Mouse (Mus musculus) E14TG2a.4 (cell line): ENCODE measurements around the gene Ak7.

Experiments
- H3K27me3 ChIP-seq: 2 replicates; pipeline ENCODE4 v1.6.1; 2014; ENCODE audit warnings: low read length, control low read depth; ENCODE audit not compliant: insufficient read depth
- H3K36me3 ChIP-seq: 2 replicates; pipeline ENCODE4 v1.6.1; 2014; ENCODE audit warnings: low read length, control low read depth; ENCODE audit not compliant: insufficient read depth
- H3K4me1 ChIP-seq: replicated peaks from 2 replicates; pipeline ENCODE4 v1.6.1; 2014; ENCODE audit warnings: low read depth, low read length, control low read depth
- H3K4me3 ChIP-seq: replicated peaks from 2 replicates; pipeline ENCODE4 v1.5.1; 2014; ENCODE audit warnings: mild to moderate bottlenecking, low read length
- H3K9me3 ChIP-seq: 2 replicates; pipeline ENCODE4 v1.6.1; 2014; ENCODE audit warnings: low read length, control low read depth
- CTCF ChIP-seq: conservative IDR thresholded peaks from 2 replicates; pipeline ENCODE4 v1.5.1; 2014; ENCODE audit warnings: low read length
- NANOG ChIP-seq: IDR thresholded peaks from 2 replicates; pipeline ENCODE4 v1.6.1; 2014; ENCODE audit warnings: borderline replicate concordance, low read length, mixed read lengths
- POU5F1 ChIP-seq: IDR thresholded peaks from 2 replicates; pipeline ENCODE4 v1.6.1; 2014; ENCODE audit warnings: low read length, borderline replicate concordance

Ak7 gene

DNA sequence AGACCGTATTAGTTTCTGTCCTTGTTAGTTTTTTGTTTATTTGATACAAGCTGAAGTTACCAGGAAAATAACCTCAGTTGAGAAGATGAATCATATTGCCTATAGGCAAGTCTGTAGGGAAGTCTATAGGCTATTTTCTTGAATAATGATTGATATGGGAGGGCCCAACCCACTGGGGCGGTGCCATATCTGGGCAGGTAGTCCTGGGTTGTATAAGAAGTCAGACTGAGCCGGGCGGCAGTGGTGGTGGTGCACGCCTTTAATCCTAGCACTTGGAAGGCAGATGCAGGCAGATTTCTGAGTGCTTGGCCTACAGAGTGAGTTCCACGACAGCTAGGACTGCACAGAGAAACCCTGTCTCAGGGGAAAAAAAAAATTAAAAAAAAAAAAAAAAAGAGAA lies 84.1 kb downstream of the Ak7 start:
- Histone ChIP-seq H3K4me3 (peak overlapping the region; percentile 39), H3K36me3 (peaks cover 44% of the 10 kb centered on the region), H3K4me1 (peaks cover 88% of the 10 kb centered on the region), H3K9me3 (no peaks in the 10 kb centered on the region), H3K27me3 (no peaks in the 10 kb centered on the region)
- TF ChIP-seq CTCF (no peak), NANOG (no peak), POU5F1 (no peak)

DNA sequence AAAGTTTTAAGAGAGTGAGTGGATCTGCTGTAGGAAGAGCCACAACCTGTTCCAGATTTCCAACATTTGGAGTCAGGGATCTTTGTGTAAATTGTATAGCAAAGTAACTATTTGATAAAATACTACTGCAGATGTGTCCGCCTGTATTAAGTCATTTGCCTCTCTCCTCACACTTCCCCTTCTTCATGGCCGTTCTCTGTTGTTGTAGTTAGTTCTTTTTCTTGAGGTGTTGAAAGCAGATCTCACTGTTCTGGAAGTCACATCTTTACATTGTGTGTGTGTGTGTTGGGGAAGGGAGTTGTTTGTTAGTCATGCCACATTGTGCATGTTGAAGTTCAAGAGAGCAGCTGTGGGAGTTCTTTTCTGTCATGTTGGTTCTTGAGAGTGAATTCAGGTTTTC lies 89.1 kb downstream of the Ak7 start:
- H3K4me1 ChIP-seq: peaks cover 90% of the 10 kb centered on the region
- H3K9me3 ChIP-seq: no peaks in the 10 kb centered on the region
- no peaks in the 10 kb centered on the region for H3K27me3 ChIP-seq
- TF ChIP-seq NANOG (no peak), CTCF (no peak), POU5F1 (no peak)
- no peak overlapping the region for H3K4me3 ChIP-seq
- H3K36me3 ChIP-seq: peaks cover 57% of the 10 kb centered on the region

DNA sequence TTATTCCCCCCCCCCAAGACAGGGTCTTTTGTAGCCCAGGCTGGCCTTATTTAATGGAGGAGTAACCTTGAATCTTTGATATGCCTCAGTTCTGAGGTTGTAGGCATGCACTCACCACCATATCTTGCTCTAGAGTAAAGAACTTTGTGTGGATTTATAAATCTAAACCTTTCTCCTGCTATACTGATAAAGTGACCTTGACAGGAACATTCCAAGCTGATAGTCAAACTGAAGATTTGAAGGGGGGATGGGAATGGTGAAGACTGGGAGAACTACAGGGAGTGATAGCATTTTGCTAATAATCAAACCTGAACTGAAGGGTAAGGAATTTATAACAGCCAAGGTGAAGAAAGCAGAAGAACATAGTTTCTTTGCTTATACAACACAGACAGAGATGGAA lies 92.2 kb downstream of the Ak7 start:
- peaks cover 78% of the 10 kb centered on the region for H3K36me3 ChIP-seq
- TF ChIP-seq CTCF (no peak), POU5F1 (no peak), NANOG (no peak)
- H3K27me3 ChIP-seq: no peaks in the 10 kb centered on the region

DNA sequence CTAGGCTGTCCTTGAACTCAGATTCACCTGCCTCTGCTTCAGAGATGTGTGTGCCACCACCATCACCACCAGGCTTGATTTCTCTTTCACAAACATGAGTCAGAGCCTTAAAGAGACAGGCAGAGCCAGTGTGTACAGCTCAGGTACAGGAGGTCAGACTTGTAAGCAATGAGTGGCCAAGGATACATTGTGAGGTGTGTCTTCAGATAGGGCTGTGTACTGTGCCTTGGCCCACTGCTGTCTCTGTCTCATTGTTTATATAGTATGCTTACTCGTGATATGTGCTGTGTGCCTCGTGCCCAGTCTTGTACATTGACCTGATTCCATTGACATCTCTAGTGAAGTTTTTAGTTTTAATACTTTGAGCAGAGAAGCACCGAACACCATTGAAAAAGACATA lies 100.0 kb downstream of the Ak7 start:
- Histone ChIP-seq H3K4me1 (peaks cover 56% of the 10 kb centered on the region), H3K36me3 (peaks cover 95% of the 10 kb centered on the region), H3K4me3 (no peak overlapping the region), H3K27me3 (no peaks in the 10 kb centered on the region), H3K9me3 (no peaks in the 10 kb centered on the region)
- no peak for TF ChIP-seq POU5F1
- no peak for TF ChIP-seq NANOG
- TF ChIP-seq CTCF: no peak

More for the DNA sequence above, 92.2 kb downstream of the Ak7 start:
- no peaks in the 10 kb centered on the region for H3K9me3 ChIP-seq
- H3K4me3 ChIP-seq: no peak overlapping the region
- peaks cover 87% of the 10 kb centered on the region for H3K4me1 ChIP-seq

DNA sequence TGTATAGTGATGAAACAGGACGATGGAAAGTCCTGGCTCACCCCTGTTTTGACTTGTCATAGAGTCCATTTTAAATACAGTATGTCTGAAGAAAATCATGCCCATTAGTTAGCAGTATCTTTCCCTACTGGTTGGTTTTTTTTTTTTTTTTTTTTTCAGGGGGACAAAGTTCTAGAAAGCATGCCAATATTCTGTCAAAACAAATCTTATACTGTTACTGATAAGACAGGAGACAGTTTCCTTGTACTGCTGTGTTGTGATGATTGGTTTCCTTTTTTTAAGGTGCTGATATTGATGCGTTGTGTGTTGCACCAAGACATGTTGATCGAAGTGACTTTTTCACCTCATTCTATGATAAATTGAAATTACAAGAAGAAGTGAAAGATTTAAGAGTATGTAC lies 100.4 kb downstream of the Ak7 start:
- H3K36me3 ChIP-seq: peaks cover 95% of the 10 kb centered on the region
- TF ChIP-seq POU5F1 (no peak), NANOG (no peak), CTCF (no peak)
- no peak overlapping the region for H3K4me3 ChIP-seq
- H3K27me3 ChIP-seq: no peaks in the 10 kb centered on the region
- peaks cover 52% of the 10 kb centered on the region for H3K4me1 ChIP-seq
- no peaks in the 10 kb centered on the region for H3K9me3 ChIP-seq

DNA sequence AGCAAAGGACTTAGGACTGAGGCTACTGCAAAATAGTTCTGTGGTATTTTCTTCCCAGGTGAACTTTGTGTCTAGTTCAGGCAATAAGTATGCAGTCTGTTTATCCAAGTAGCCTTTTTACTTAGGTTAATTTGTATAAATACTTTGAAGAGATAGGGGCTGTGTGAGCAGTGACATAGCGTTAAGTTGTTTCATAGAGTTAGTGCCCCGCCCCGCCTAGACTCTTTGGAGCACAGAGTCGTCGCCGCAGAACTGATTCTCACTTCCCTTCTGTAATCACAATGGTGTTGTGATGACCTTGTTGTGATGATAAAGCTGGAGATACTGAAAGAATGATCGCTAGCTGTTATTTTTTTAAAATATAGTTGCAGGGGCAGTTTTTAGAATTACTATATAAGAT lies 101.6 kb downstream of the Ak7 start:
- no peaks in the 10 kb centered on the region for H3K27me3 ChIP-seq
- H3K4me1 ChIP-seq: peaks cover 44% of the 10 kb centered on the region
- peaks cover 96% of the 10 kb centered on the region for H3K36me3 ChIP-seq
- no peaks in the 10 kb centered on the region for H3K9me3 ChIP-seq
- TF ChIP-seq CTCF (no peak), POU5F1 (no peak), NANOG (no peak)
- H3K4me3 ChIP-seq: no peak overlapping the region

DNA sequence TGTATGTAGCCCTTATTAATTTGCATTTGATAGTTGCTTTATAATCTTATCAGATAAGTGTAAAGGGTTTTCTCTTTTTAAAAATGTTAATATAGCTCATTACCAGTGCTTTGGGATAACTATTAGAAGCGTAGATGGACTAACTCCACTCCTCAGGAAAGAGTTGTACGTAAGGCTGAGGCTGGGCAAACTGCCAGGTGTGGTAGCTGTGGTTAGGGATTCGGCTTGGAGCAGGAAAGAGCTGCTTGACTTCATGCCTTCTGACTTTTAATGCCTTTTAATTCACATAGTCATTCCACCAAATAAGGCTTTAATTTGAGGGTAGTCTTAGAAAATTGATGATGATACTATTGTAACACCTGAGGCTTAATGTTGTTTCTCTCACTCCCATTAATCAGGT lies 103.2 kb downstream of the Ak7 start:
- H3K36me3 ChIP-seq: peaks cover 100% of the 10 kb centered on the region
- H3K4me3 ChIP-seq: no peak overlapping the region
- H3K9me3 ChIP-seq: no peaks in the 10 kb centered on the region
- peaks cover 35% of the 10 kb centered on the region for H3K4me1 ChIP-seq
- TF ChIP-seq CTCF: no peak
- TF ChIP-seq NANOG: no peak
- TF ChIP-seq POU5F1: no peak
- no peaks in the 10 kb centered on the region for H3K27me3 ChIP-seq

DNA sequence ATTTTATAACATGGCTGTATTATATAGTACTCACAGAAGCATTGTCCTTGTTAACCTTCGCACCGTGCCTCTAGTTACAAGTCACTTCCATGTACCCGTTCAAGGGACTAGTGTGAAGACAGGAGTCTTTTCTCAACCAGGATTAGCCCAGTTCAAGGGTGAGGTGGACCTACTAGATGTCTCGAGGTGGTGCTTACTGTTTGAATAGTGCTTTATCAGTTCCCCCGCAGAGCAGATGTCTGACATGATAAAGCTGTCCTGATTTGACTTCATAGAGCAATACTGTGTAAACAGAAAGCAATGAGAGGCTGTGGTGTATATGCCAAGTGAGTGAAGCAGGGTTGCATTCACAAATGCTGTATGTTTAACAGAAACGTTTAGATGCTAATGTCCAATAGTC lies 104.8 kb downstream of the Ak7 start:
- H3K27me3 ChIP-seq: no peaks in the 10 kb centered on the region
- no peak overlapping the region for H3K4me3 ChIP-seq
- no peaks in the 10 kb centered on the region for H3K9me3 ChIP-seq
- TF ChIP-seq CTCF: no peak
- TF ChIP-seq POU5F1: no peak
- no peak for TF ChIP-seq NANOG
- peaks cover 28% of the 10 kb centered on the region for H3K4me1 ChIP-seq
- H3K36me3 ChIP-seq: peaks cover 100% of the 10 kb centered on the region

DNA sequence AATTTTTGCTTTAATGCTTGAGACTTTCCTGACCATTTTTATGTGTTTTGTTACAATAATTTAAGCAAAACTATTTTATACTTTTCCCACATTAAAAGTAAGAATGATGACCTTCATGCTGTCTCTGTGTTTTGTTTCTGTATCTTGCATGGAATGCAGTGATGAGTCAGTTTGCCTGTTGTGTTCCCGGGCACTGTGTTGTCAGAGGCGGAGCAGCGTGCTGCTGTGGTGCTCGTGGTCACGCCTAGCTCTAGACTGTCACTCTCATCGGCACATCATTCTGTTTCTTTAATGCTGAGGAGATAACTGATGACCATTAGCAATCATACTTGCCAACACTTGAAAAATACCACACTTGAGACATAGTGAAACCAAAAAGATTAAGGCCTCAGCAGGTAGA lies 108.2 kb downstream of the Ak7 start:
- Histone ChIP-seq H3K36me3 (peaks cover 97% of the 10 kb centered on the region), H3K4me3 (no peak overlapping the region), H3K9me3 (no peaks in the 10 kb centered on the region), H3K4me1 (peaks cover 20% of the 10 kb centered on the region), H3K27me3 (no peaks in the 10 kb centered on the region)
- TF ChIP-seq POU5F1 (no peak), NANOG (no peak), CTCF (no peak)
